Mouse (Mus musculus): ENCODE measurements around the gene C2cd4b. TPM values are rescaled to one million over a fixed set of nuclear protein-coding genes. Genes with fewer than 3 reads are reported as not detected.

C2cd4b gene
- polyA plus RNA-seq, 1 experiment from 2014 or later = not detected

DNA sequence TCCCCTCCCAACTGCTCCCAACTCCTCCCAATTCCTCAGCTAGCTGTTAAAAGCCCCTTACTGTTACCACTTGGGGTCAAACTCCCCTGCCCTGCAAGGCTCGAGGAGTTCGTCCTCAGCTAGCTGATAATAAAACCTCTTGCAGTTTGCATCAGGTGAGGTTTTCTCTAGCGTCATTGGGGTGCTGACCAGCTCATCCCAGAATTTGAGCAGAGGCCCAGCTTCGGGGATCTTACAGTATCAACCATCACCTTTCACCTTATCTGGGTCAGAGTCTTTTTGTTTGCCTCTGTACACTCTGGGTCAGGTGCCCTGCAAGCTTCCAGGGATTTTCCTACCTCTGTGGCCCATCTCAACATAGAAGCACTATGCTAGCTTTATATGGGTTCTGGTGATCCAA lies 4.1 kb downstream of the C2cd4b start:
- DNase-seq (ENCODE audit: low spot score) = no peak
- peaks cover 41% of the 10 kb centered on the region for H3K27me3 ChIP-seq (replicated peaks; ENCODE audit: control insufficient read depth, insufficient read depth, low read length)
- no peak overlapping the region for H3K4me3 ChIP-seq (ENCODE audit: low read depth, low read length)
- no peak for ATAC-seq (replicated peaks; ENCODE audit: low FRiP score)
- no peaks in the 10 kb centered on the region for H3K36me3 ChIP-seq (ENCODE audit: control insufficient read depth, insufficient read depth, low read length)
- 0 out of 2 replicates have a peak, but pooled peaks cover 3% of the 10 kb centered on the region for H3K9me3 ChIP-seq (ENCODE audit: control insufficient read depth, low read length)
- no peak overlapping the region for H3K4me2 ChIP-seq
- 69% methylated on average over 4 of the region's 4 CpGs for WGBS
- peaks cover 7% of the 10 kb centered on the region; the same call in 1 of the 2 replicates for H3K4me1 ChIP-seq (replicated peaks; ENCODE audit: control insufficient read depth, insufficient read depth, low read length)
- H3K27ac ChIP-seq (ENCODE audit: low read depth, low read length) = no peak overlapping the region
- H3K9ac ChIP-seq (ENCODE audit: low read depth, low read length) = no peak overlapping the region

DNA sequence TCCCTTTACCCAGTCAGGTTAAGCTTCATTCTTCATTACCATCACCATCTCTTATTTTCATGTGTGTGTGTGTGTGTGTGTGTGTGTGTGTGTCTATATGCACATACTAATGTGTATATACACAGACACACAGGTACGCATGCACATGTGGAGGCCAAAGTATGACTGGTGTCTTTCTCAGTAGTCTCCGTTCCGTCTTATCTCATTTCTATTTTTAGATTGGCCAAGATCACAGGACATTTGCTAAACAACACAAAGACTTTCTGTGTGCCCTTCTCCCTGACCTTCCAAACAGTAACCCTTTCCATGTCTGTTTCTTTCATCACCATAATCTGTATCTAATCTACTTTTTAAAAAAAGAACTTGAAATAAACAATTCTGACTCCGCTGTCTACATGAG lies 7.2 kb downstream of the C2cd4b start:
- Histone ChIP-seq H3K27me3 (replicated peaks; ENCODE audit: control insufficient read depth, insufficient read depth, low read length) (peaks cover 10% of the 10 kb centered on the region), H3K4me3 (ENCODE audit: low read depth, low read length) (no peak overlapping the region), H3K4me2 (no peak overlapping the region), H3K9me3 (ENCODE audit: control insufficient read depth, low read length) (0 out of 2 replicates have a peak, but pooled peaks cover 3% of the 10 kb centered on the region), H3K4me1 (replicated peaks; ENCODE audit: control insufficient read depth, insufficient read depth, low read length) (no peaks in the 10 kb centered on the region), H3K27ac (ENCODE audit: low read depth, low read length) (no peak overlapping the region), H3K9ac (ENCODE audit: low read depth, low read length) (no peak overlapping the region), H3K36me3 (ENCODE audit: control insufficient read depth, insufficient read depth, low read length) (no peaks in the 10 kb centered on the region)
- no peak for DNase-seq (ENCODE audit: low spot score)
- 59% methylated on average over 4 of the region's 4 CpGs for WGBS
- no peak for ATAC-seq (replicated peaks; ENCODE audit: low FRiP score)

DNA sequence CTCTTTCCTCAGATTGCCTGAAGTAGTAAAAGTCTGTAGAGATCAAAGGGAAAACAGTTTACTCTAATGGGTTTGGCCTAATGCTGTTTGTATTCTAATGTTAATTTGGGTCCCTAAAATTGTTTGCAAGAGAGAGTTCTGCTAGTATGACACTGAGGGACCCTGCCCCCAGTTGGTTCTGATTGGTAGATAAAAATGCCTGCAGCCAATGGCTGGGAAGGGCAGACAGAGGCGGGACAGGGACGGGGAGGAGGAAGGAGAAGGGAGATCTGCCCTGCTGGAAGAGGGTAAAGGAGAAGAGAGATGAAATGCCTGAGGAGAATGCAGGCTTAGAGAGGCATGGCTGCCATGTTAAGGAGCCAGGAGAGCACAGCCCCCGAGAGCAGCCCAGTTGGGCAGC lies 7.7 kb downstream of the C2cd4b start:
- H3K36me3 ChIP-seq (ENCODE audit: control insufficient read depth, insufficient read depth, low read length) = no peaks in the 10 kb centered on the region
- peaks cover 5% of the 10 kb centered on the region; the same call in 1 of the 2 replicates for H3K27me3 ChIP-seq (replicated peaks; ENCODE audit: control insufficient read depth, insufficient read depth, low read length)
- no peak overlapping the region for H3K4me2 ChIP-seq
- ATAC-seq (replicated peaks; ENCODE audit: low FRiP score) (no peak), DNase-seq (ENCODE audit: low spot score) (no peak)
- H3K4me1 ChIP-seq (replicated peaks; ENCODE audit: control insufficient read depth, insufficient read depth, low read length) = no peaks in the 10 kb centered on the region
- H3K4me3 ChIP-seq (ENCODE audit: low read depth, low read length) = no peak overlapping the region
- H3K27ac ChIP-seq (ENCODE audit: low read depth, low read length) = no peak overlapping the region
- H3K9ac ChIP-seq (ENCODE audit: low read depth, low read length) = no peak overlapping the region
- WGBS = 38% methylated on average over 3 of the region's 3 CpGs
- H3K9me3 ChIP-seq (ENCODE audit: control insufficient read depth, low read length) = 0 out of 2 replicates have a peak, but pooled peaks cover 3% of the 10 kb centered on the region

DNA sequence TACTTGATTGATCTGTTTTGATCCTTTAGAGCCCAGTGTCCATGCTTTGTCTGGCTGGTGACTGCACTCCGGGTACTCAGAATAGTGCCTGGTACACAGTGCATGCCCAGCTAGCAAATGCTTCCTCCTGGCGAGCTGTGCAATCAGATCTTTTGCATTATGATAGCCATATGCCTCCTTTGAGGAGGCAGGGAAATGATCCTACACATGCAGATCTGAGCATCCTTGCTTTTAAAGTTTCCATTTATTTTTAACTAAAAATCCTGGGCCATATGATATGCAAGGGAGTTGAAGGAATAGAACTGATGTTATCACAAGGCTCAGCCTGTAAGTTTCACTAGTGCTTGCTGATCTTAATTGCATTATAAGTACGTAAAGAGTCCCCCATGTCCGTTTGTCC lies 9.6 kb downstream of the C2cd4b start:
- Histone ChIP-seq H3K4me1 (replicated peaks; ENCODE audit: control insufficient read depth, insufficient read depth, low read length) (no peaks in the 10 kb centered on the region), H3K36me3 (ENCODE audit: control insufficient read depth, insufficient read depth, low read length) (no peaks in the 10 kb centered on the region), H3K4me2 (no peak overlapping the region), H3K9me3 (ENCODE audit: control insufficient read depth, low read length) (no peaks in the 10 kb centered on the region), H3K4me3 (ENCODE audit: low read depth, low read length) (no peak overlapping the region), H3K27ac (ENCODE audit: low read depth, low read length) (no peak overlapping the region), H3K27me3 (replicated peaks; ENCODE audit: control insufficient read depth, insufficient read depth, low read length) (no peaks in the 10 kb centered on the region; the same call in 1 of the 2 replicates), H3K9ac (ENCODE audit: low read depth, low read length) (no peak overlapping the region)
- ATAC-seq (replicated peaks; ENCODE audit: low FRiP score) = no peak
- 66% methylated on average over 4 of the region's 4 CpGs for WGBS
- DNase-seq (ENCODE audit: low spot score) = no peak

DNA sequence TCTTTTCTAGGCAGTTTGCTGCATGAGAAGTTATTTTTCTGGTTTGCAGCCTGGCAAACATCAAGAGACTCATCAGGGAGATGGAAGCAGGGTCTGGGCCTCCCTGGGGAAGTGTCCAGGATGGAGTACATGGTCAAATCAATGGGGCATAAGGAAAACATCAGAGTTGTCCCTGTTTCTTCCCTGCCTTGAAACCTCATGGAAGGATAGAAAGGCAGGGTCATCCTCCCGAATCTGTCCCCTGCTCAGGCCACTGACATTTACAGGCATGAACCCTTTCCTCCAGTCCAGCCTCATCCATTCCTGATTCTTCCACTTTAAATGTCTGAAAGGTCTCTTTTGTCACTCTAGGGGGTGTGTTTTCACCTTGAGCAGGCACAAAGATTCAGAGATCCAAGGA lies 10.2 kb downstream of the C2cd4b start:
- Histone ChIP-seq H3K4me1 (replicated peaks; ENCODE audit: control insufficient read depth, insufficient read depth, low read length) (no peaks in the 10 kb centered on the region), H3K27me3 (replicated peaks; ENCODE audit: control insufficient read depth, insufficient read depth, low read length) (no peaks in the 10 kb centered on the region; the same call in 1 of the 2 replicates), H3K9ac (ENCODE audit: low read depth, low read length) (no peak overlapping the region), H3K27ac (ENCODE audit: low read depth, low read length) (no peak overlapping the region), H3K9me3 (ENCODE audit: control insufficient read depth, low read length) (no peaks in the 10 kb centered on the region), H3K4me2 (no peak overlapping the region), H3K4me3 (ENCODE audit: low read depth, low read length) (no peak overlapping the region), H3K36me3 (ENCODE audit: control insufficient read depth, insufficient read depth, low read length) (no peaks in the 10 kb centered on the region)
- WGBS = 61% methylated on average over 1 of the region's 1 CpGs
- DNase-seq (ENCODE audit: low spot score) (no peak), ATAC-seq (replicated peaks; ENCODE audit: low FRiP score) (no peak)

DNA sequence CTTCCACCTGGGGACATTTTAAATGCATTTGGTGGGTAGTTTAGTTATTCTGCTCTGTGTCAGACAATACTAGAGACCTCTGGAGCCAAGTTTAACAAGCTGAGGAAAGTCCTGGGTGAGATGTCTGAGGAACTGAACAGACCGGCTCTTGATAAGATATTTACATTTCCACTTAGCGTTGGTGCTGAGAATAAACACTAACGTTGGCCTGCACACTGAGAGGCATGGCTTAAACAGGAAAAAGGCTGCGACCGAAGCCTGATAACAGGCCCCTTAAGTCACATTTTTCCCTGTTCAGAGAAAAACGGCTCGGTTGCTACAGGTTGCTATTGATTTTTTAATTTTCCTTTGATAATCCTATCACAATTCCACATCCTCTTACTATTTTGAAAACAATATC lies 12.1 kb downstream of the C2cd4b start:
- H3K9me3 ChIP-seq (ENCODE audit: control insufficient read depth, low read length) = no peaks in the 10 kb centered on the region
- H3K4me2 ChIP-seq = no peak overlapping the region
- peaks cover 3% of the 10 kb centered on the region; the same call in 1 of the 2 replicates for H3K27me3 ChIP-seq (replicated peaks; ENCODE audit: control insufficient read depth, insufficient read depth, low read length)
- DNase-seq (ENCODE audit: low spot score) (no peak), ATAC-seq (replicated peaks; ENCODE audit: low FRiP score) (no peak)
- H3K4me1 ChIP-seq (replicated peaks; ENCODE audit: control insufficient read depth, insufficient read depth, low read length) = no peaks in the 10 kb centered on the region
- no peak overlapping the region for H3K9ac ChIP-seq (ENCODE audit: low read depth, low read length)
- no peaks in the 10 kb centered on the region for H3K36me3 ChIP-seq (ENCODE audit: control insufficient read depth, insufficient read depth, low read length)
- WGBS = 40% methylated on average over 7 of the region's 7 CpGs
- no peak overlapping the region for H3K27ac ChIP-seq (ENCODE audit: low read depth, low read length)
- H3K4me3 ChIP-seq (ENCODE audit: low read depth, low read length) = no peak overlapping the region

DNA sequence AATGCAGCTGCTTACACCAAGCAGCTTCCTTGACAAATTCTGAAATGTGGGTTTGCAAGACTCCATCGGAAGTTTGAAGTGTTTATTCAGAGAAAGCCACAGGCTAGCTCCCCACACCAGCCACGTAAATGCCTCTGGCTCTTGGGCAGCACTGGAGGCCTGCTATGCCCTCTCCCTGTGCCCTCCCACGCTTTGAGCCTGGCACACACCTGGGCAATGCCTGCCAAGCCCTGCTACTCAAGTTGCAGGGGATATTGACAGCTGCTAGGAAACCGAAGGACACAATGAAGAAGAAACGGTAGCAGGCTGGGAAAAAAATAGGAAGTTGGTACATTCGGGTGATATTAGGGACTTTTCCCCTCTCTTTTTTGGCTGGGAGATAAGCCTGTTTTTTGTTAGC lies 15.0 kb downstream of the C2cd4b start:
- Histone ChIP-seq H3K27me3 (replicated peaks; ENCODE audit: control insufficient read depth, insufficient read depth, low read length) (0 out of 2 replicates have a peak, but pooled peaks cover 3% of the 10 kb centered on the region), H3K4me3 (ENCODE audit: low read depth, low read length) (no peak overlapping the region), H3K4me2 (no peak overlapping the region), H3K9me3 (ENCODE audit: control insufficient read depth, low read length) (no peaks in the 10 kb centered on the region), H3K36me3 (ENCODE audit: control insufficient read depth, insufficient read depth, low read length) (no peaks in the 10 kb centered on the region), H3K4me1 (replicated peaks; ENCODE audit: control insufficient read depth, insufficient read depth, low read length) (no peaks in the 10 kb centered on the region), H3K27ac (ENCODE audit: low read depth, low read length) (no peak overlapping the region), H3K9ac (ENCODE audit: low read depth, low read length) (no peak overlapping the region)
- ATAC-seq (replicated peaks; ENCODE audit: low FRiP score) (no peak), DNase-seq (ENCODE audit: low spot score) (no peak)
- 53% methylated on average over 6 of the region's 6 CpGs for WGBS

DNA sequence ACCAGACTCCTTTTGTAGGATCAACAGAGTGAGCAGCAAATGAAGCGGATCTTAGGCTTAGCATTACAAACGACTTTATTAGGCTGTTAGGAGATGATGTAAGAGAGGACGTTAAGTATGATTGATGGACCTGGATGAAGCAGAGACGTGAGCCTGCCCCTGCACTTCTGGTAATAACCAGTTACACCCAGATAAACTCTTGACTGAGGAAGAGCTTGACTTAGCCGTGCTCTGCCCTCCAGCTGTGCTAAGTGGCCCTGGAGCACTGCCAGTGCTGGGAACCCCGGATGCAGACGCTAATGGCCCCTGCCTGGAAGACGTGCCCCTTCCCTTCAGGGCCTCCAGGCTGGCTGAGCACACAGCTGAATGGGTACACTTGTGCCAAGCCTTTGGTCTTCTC lies 19.3 kb downstream of the C2cd4b start:
- WGBS = 42% methylated on average over 8 of the region's 8 CpGs
- Histone ChIP-seq H3K27ac (ENCODE audit: low read depth, low read length) (no peak overlapping the region), H3K9ac (ENCODE audit: low read depth, low read length) (no peak overlapping the region), H3K36me3 (ENCODE audit: control insufficient read depth, insufficient read depth, low read length) (no peaks in the 10 kb centered on the region), H3K9me3 (ENCODE audit: control insufficient read depth, low read length) (no peaks in the 10 kb centered on the region), H3K4me1 (replicated peaks; ENCODE audit: control insufficient read depth, insufficient read depth, low read length) (no peaks in the 10 kb centered on the region), H3K4me2 (no peak overlapping the region), H3K4me3 (ENCODE audit: low read depth, low read length) (no peak overlapping the region), H3K27me3 (replicated peaks; ENCODE audit: control insufficient read depth, insufficient read depth, low read length) (0 out of 2 replicates have a peak, but pooled peaks cover 3% of the 10 kb centered on the region)
- DNase-seq (ENCODE audit: low spot score) (no peak), ATAC-seq (replicated peaks; ENCODE audit: low FRiP score) (no peak)

DNA sequence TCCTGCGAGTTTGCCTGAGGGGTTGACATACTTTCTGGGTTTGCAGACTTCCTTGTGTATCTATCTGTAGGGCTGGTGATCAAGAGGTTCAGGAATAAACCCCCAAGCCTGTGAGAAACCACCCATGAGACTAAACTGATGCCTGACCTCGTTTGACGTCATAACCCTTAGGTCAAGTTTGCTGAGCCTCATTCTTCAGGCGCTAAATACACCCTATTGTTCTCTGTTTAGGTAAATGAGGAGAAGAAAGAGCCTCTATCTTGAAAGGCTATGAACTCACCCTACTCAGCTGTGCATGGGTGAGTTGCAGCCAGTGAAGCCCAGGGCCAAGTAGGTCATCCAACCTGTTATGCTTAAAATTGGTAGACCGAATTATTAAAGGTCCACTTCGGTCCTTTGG lies 23.5 kb downstream of the C2cd4b start:
- Histone ChIP-seq H3K4me2 (no peak overlapping the region), H3K9ac (ENCODE audit: low read depth, low read length) (no peak overlapping the region), H3K36me3 (ENCODE audit: control insufficient read depth, insufficient read depth, low read length) (no peaks in the 10 kb centered on the region), H3K27ac (ENCODE audit: low read depth, low read length) (no peak overlapping the region), H3K9me3 (ENCODE audit: control insufficient read depth, low read length) (0 out of 2 replicates have a peak, but pooled peaks cover 4% of the 10 kb centered on the region), H3K4me1 (replicated peaks; ENCODE audit: control insufficient read depth, insufficient read depth, low read length) (no peaks in the 10 kb centered on the region), H3K4me3 (ENCODE audit: low read depth, low read length) (no peak overlapping the region), H3K27me3 (replicated peaks; ENCODE audit: control insufficient read depth, insufficient read depth, low read length) (no peaks in the 10 kb centered on the region)
- DNase-seq (ENCODE audit: low spot score) = no peak
- no peak for ATAC-seq (replicated peaks; ENCODE audit: low FRiP score)
- WGBS = 72% methylated on average over 6 of the region's 6 CpGs
